Mouse (Mus musculus): ENCODE data around the gene Plekhg3.

Gene Plekhg3

DNA sequence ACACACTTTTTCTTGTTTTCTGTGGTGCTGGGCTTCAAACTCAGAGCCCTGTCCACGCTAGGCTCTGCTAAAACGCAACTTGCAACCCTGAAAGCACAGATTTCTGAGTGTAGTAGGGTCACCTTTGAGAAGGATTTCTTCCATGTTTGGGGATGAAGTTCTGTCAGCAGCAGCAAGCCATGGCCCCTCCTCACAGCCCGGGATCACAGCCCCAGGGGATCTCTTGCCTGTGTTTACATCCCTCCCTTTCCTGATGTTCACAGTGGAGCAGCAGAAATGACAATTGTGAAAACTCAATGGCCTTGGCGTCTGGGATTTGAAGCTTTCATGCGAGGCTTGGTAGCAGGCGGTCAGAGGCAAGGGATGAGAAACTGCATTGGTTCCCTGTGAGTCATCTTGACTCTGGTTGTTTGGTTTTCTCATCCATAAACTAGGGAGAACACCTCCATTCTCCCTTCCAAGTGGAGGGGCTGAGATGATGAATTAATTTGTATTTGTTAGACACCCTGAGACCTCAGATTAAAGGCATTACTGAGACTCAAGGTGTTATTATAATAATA is at the start of gene Plekhg3:
Gene Plekhg3 (plus strand): TSS at position 312 of the 560 bp plus-strand sequence.
- DNase-seq (ENCODE audit: low spot score): no peak

GRCm38 (mm10) chr12:76482446-76482845 is 48.2 kb upstream of the Plekhg3 start:
- no peak for DNase-seq (ENCODE audit: low spot score)

DNA sequence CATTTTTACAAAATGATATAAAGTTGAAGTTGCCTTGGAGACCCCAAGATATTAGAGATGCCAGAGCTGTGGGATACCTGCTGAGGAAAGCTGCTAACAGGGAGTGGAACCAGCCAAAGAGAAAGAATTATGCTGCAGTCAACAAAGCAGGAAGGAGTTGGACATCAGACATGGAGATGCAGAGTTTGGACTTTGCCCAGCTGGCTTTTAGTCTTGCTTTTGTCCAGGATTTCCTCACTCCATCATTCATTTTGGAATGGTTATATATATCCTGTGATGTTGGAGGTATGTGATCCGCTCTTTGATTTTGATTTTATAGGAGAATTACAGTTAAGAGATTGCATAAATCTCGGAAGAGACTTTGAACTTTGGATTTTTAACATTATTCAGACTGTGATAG is 47.7 kb upstream of the Plekhg3 start:
- DNase-seq (ENCODE audit: low spot score): no peak

DNA sequence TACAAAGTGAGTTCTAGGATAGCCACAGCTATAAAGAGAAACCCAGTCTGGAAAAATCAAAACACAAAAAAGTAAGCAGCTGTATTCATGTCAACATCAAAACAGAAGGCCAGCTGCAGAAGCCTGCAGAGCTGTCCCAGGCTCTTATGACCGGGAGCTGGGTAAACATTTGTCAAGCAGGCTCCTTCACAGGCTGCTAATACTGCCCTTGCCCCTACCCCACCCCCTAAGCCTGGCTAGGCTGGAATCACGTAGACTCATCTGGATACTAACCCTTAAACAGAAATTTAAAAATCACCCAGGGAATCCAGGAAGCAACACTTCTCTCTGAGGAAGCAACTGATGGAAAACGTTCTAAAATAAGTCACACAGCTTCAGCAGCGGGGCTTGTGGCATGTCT is 45.8 kb upstream of the Plekhg3 start:
- no peak for DNase-seq (ENCODE audit: low spot score)

GRCm38 (mm10) chr12:76485381-76485780 is 45.3 kb upstream of the Plekhg3 start:
- DNase-seq (ENCODE audit: low spot score): no peak

DNA sequence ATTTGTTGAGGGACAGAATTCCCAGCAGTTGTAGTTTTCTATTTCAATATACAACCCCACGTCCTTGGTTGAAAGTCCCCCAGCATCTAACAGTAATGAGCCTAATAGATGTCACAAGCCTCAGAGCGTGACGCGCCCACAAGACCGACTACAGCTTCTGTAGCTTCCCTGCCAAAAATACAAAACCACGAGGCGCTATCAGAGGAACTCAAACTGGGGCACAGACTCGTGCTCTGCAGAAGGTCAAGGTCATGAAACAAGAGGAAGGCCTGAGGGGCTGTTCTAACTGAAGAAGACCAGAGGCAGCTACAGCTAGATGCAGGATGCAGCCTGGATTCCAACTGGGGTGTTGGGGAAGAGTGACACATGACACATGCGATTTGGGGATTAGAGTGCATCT is 43.7 kb upstream of the Plekhg3 start:
- no peak for DNase-seq (ENCODE audit: low spot score)

GRCm38 (mm10) chr12:76490798-76491197 is 39.9 kb upstream of the Plekhg3 start:
- DNase-seq (ENCODE audit: low spot score): no peak

DNA sequence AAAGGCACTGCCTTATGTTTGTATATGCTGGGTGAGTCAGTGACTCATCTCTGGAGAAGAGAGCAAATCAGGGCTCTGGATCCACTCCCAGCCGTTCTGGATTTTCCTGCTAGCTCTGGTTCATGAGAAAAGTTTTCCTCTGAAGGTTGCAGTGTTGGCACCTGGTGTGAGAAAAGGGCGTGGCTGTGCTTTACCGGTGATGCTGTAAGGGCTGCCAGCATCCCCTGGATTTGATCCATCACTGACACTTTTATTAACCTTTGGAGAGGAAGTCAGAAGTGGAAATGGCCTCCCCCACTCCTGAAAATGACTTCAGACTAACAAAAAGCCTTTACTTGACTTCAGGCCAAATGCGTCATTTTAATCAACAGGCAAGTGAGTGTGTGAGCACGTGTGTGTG is 37.2 kb upstream of the Plekhg3 start:
- no peak for DNase-seq (ENCODE audit: low spot score)

DNA sequence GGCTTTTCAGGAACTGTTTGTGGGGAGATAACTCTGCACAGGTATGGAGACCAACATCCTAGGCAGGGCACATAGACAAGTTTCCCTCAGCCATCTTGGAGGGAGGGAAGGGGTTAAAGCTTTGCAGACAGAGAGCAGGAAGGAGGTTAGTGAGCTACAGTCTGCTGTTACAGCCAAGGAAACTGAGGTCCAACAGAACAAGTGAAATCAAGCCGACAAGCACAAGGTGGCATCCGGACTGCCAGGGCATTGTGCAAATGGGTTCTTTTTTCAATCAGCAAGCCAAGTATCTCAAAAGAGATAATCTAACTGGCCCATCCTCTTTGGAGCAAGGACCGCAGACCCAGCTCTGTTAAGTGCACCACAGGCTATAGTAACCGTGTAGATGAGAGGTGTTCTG is 35.3 kb upstream of the Plekhg3 start:
- no peak for DNase-seq (ENCODE audit: low spot score)

DNA sequence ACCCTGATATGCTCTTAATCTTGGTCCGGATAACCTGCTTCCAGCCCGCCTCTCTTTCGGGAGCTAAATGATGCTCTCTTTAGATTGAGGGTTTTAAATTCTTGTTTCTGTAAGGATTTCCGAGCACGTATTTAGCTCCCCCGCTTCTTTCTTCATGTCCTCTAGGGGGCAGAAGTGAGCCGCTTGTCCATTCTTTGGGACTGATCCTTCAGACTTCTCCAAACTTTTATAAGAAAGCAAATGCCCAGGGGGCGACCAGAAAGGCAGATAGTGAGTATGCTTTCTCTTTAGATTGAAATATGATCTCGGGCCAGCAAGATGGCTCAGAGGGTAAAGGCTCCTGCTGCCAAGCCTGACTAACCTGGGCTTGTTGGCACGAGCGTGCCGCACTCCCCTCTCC is 34.4 kb upstream of the Plekhg3 start:
- peak; percentile 47 for DNase-seq (ENCODE audit: low spot score)

DNA sequence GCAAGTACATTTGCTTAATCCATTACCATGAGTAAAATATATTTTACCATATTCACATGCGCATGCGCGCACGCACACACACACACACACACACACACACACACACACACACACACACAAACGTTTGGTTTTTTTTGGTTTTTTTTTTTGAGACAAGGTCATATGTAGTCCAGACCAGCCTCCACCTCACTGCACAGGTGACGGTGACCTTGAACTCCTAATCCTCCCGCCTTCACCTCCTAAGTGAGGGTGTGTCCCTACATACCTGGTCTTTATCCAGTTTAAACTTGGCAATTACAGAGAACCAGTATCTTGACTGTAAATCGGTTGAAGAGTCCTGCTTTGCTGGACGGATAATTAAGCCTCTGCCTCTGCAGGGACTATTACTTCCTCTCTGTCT is 31.4 kb upstream of the Plekhg3 start:
- no peak for DNase-seq (ENCODE audit: low spot score)

DNA sequence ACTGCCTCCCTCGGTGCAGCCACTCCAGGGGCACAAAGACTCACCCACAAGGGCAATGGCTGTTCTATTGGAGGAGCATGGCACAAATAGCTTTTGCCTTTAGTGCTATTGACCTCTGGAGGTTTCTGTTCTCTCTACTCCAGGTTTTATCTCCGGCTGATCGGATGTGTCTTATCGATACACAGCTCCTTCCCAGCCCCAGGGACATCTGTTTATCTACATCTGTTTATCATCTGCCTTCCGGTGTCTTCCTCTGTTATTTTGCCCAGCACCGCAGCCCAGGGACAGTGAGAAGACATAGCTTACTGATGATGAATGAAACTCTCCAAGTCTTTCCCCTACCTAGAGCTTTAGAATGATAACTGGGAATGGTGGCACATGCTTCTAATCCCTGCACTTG is 30.6 kb upstream of the Plekhg3 start:
- DNase-seq (ENCODE audit: low spot score): no peak

- no peak for DNase-seq (ENCODE audit: low spot score)
Observed at GRCm38 (mm10) chr12:76500896-76501295, 29.8 kb upstream of the Plekhg3 start.

DNA sequence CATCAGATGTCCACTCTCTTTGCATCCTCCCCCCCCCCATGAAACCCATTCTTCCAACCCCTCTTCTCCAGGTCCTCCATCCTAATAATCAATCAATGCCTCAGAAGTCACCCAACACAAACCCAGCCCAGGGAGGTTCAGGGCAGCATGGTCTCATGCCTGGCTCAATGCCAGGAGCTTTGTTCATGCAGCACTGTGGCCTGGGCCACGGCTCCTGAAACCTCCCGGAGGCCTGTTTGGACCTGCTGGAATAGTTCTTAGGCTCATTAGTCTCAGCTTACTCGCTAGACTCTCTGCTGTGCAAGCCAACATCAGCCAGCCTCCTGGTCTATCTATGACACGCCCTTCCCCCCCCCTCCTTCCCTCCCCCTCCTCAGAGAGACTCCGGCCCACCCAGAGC is 27.7 kb upstream of the Plekhg3 start:
- DNase-seq (ENCODE audit: low spot score): no peak

GRCm38 (mm10) chr12:76506522-76506921 is 24.2 kb upstream of the Plekhg3 start:
- DNase-seq (ENCODE audit: low spot score): no peak

DNA sequence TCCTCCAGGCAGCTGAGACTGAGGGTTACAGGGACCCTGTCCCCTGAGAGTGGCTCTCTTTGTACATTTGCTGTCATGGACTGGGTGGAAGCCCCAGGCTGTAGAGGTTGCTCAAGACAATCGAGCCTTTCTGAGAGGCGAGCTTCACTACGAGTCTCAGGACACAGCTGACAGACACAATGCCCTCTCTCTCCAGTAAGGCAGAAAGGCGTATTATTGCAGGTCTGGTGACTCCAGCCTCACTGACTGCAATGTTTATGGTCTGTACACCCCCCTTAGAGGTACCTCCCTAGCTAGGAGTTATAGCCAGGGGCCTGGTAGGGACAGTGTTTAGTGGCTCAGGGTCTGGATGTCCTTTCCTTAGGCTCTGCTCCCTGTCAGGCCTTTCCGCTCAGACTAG is 22.9 kb upstream of the Plekhg3 start:
- no peak for DNase-seq (ENCODE audit: low spot score)

GRCm38 (mm10) chr12:76508909-76509440 is 21.7 kb upstream of the Plekhg3 start:
- DNase-seq (ENCODE audit: low spot score): no peak

DNA sequence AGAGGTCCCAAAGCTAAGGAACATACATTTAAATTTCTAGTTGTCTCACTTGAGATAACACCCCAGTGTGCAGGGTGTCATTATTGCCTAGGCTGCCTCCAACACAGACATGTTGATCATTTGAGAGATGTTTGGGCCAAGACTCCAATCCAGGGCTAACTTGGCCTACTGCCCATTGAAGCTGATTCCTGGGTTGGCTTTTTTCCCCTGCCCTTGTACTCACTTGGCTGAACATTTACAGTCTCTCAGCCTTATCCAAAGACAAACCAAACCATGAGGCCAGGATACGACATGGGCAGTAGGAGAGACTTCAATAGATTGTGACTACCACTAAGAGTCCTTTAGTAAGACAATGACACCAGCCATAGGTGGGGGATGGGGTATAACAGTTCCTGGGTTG is 18.0 kb upstream of the Plekhg3 start:
- DNase-seq (ENCODE audit: low spot score): no peak

- no peak for DNase-seq (ENCODE audit: low spot score)
Observed at GRCm38 (mm10) chr12:76514842-76515241, 15.8 kb upstream of the Plekhg3 start.

GRCm38 (mm10) chr12:76518000-76518399 is 12.7 kb upstream of the Plekhg3 start:
- no peak for DNase-seq (ENCODE audit: low spot score)

DNA sequence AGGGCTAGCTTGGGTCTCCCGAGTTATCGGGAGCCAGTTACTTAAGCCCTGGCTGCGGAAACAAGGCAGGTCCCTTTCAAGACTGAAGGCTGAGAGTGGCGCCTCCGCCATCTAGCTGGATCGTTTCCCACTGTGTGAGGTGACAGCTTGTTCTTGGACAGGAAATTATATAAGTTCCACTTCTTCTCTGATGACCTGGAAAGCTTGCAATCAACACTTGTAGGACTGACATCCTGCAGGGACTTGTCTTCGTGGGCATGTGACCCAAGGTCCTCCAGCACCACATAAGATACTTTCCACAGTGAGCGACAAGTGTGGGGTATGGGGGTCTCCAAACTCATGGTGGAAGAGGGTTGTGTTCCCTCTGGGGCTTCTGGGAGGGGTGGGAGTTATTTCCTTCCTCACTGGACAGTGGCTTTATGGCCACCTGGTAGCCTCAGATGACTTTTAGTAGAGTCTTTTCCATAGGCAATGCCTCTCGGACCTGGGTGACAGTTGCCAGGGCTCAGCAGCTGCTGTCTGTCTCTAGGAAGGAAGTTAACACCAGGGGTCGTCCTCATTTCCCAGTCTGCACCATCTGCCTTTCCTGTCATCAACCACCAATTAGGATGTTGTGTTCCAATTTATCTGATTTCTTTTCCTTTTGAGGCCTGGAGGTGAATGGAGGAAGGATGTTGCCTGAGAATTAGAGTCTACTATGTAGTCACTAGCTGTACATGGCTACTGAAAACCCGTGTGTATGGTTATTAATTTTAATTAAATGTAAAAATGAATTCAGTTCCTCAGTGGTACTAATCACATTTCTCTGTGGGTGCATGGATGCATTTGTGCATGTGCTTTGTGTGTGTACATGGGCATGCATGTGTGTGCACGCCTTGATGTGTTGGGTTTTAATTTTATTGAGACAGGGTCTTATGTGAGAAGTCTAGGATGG is 11.5 kb upstream of the Plekhg3 start:
- no peak for DNase-seq (ENCODE audit: low spot score)

DNA sequence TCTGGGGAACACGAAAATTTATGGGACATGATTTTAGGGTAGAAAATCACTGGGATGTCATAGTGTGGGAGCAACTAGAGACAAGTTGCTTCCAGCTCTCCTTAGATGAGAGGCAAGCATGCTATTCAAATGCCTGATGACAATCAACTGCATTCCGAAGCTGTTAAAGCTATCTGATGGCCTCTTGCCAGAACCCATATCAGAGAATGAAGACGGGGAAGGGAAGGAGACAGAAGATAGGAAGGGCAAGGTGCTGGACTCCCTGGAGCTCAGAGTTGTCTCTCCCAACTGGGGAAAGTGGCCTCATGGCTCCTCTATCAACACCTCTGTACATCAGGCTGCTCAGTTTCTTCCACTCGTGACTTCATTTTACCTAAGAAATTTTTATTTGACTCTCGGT is 7.0 kb upstream of the Plekhg3 start:
- DNase-seq (ENCODE audit: low spot score): no peak

DNA sequence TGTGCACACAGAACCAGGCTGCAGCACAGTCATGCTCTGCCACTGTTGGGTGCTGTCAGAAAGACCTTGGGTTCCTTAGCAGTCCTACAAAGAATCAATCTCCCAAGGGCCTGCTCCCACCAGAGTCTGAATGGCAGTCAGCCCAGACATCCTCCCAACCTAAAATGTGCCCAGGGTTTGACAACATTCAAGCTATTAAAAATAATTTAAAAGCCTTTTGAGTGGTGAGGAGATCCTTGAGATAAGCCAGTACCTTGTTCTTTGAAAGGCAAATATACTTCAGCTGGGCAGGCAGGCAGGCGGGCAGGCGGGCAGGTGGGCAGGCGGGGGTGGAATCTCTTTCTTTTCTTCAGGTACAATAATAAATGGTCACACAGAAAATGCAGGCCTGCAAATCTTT is 5.8 kb upstream of the Plekhg3 start:
- DNase-seq (ENCODE audit: low spot score): no peak
